Mouse (Mus musculus) left cerebral cortex, adult 2 months (tissue): ENCODE measurements at regions not wholly inside any gene's neighbourhood (a gene's known extent, or its start where the extent isn't known, plus 50 kb on each side); places are given as distances from the start of the nearest gene placed in this dataset.

ENCODE experiments used
- DNase-seq, 2 experiments: peaks; one replicate each; pipeline ENCODE4 v3.0.0; 2021 to 2022; ENCODE audit warnings: low spot score in 2 of 2, mixed read lengths in 1 of 2; ENCODE audit errors: extremely low spot score in 1 of 2
- H3K27ac ChIP-seq: fragments of 200-600 bp; 2 replicates; pipeline ENCODE4 v1.8.1; 2022
- H3K4me3 ChIP-seq: fragments of 200-600 bp; 2 replicates; pipeline ENCODE4 v1.8.1; 2022
- CTCF ChIP-seq: fragments of 200-600 bp; IDR thresholded peaks from 2 replicates; pipeline ENCODE4 v1.8.1; 2022; ENCODE audit warnings: antibody characterized with exemption, mild to moderate bottlenecking, moderate library complexity
- intact Hi-C: fragments of 180-260 bp; cut with DNase I; formaldehyde crosslinking; loops from one replicate; pipeline ENCODE4 v1.15.1; 2025

DNA sequence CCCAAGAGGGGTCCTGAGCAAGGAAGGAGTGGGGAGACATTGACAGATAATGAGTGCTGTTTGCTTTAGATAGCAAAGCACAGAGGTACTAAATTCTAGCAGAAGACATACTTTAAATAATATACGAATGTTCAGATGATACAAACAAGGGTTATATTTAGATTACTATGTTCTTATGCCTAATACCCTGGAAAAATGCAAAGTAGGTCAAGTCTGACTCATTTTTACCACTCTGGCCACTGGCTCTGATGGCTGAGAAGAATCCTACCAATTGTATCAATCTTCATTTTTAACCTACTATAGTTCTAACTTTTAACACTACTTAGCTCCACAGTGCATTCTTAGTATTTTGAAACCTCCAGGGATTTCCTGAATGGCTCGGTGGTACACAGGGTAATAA lies 65.4 kb upstream of the Mphosph6 start:
- DNase-seq, result no peak
- intact Hi-C loops, result loop anchor here (5.0 kb wide), 1 partner anchor 240 kb away; no protein-coding TSS in a partner anchor
- Histone ChIP-seq H3K4me3 (no peak overlapping the region), H3K27ac (no peak overlapping the region)
- TF ChIP-seq CTCF, result no peak

DNA sequence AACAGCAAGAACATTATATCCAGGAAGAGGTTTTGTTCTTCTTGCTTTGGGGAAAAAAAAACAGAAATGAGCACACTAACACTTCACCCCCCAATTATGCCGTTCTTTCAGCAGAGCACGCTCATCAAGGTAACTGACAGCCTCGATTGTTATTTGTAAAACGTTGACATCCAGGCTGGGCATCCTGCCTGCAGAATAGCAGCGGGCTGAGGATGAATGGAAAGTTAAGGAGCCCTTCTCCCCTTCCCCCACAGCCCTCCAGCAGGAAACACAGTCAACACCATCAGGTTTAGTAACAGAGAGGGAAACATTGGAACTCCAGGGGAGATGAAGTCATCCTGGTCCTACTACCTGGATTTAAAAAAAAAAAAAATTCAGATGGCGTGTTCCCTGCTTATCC lies 63.3 kb upstream of the Mphosph6 start:
- DNase-seq, result no peak
- TF ChIP-seq CTCF, result no peak
- H3K27ac ChIP-seq, result no peak overlapping the region
- H3K4me3 ChIP-seq, result no peak overlapping the region
- intact Hi-C loops, result loop anchor here (5.0 kb wide), 1 partner anchor 238 kb away; no protein-coding TSS in a partner anchor

DNA sequence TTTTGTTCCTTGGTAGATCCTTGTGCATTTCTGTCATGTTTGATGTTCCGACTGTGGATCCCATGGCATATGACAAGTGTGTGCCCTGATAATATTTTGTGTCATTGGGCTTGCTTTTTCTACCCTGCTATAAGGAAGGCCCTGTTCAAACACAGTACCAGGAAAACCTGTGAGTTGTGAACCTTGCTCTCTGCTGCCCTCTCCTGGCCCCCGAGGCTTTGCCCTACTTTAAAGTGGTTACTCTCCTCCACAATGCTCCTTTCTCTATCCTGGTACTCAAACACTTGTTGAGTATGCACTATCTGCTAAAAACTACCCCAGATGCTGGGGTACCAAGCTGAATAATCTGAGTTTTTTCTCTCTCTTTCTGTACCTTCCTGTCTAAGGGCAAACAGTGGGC lies 62.1 kb upstream of the Mphosph6 start:
- intact Hi-C loops, result loop anchor here (5.0 kb wide), 2 partner anchors 92 to 217 kb away; no protein-coding TSS in a partner anchor
- peak; percentile 14 to 44 for DNase-seq
- Histone ChIP-seq H3K27ac (no peak overlapping the region), H3K4me3 (no peak overlapping the region)
- peak; percentile 65 for TF ChIP-seq CTCF

- no peak for DNase-seq
- no peak overlapping the region for H3K27ac ChIP-seq
- intact Hi-C loops, result loop anchor here (5.0 kb wide), 2 partner anchors 90 to 215 kb away; no protein-coding TSS in a partner anchor
- H3K4me3 ChIP-seq, result no peak overlapping the region
- TF ChIP-seq CTCF, result peak; percentile 35
Measured at GRCm38 (mm10) chr8:117862318-117862717, 60.6 kb upstream of the Mphosph6 start.

DNA sequence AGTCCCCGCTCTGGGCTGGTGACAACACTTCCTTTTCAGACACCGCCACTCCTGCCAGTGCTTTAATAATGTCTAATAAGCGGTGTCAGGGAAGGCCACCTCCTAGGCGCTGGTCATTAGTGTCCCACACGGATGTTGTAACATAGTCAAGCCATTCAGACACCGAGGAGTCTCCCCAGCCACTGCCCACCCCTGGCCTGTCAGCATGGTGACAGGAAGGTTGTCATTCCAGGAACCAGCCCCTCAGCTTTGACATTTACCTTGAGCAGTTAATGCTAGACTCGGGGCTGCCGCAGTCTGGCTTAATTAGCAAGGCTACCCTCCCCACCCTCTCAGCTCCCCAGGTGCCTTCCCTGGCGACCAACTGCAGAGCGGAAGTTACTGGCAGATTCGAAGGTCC lies 58.0 kb upstream of the Mphosph6 start:
- no peak for TF ChIP-seq CTCF

DNA sequence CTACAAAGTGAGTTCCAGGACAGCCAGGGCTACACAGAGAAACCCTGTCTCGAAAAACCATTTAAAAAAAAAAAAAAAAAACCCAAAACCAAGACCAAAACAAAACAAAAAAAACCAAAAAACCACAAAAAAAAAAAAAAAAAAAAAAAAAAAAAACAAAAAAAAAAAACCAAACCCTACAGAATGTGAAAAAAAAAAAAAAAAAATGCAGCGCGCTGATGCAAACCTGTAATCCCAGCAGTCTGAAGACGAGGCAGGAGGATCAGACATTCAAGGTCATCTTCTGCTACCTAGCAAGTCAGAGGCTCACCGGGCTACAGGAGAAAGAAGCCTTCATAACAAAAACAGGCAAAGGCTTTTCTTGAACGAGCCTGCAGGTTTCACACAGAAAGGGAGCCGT lies 57.4 kb upstream of the Mphosph6 start:
- H3K27ac ChIP-seq, result no peak overlapping the region
- intact Hi-C loops, result no loop called here
- no peak for TF ChIP-seq CTCF
- DNase-seq, result no peak
- no peak overlapping the region for H3K4me3 ChIP-seq

More for the DNA sequence above, 58.0 kb upstream of the Mphosph6 start:
- intact Hi-C loops, result loop anchor here (5.0 kb wide), 2 partner anchors 87 to 212 kb away; no protein-coding TSS in a partner anchor
- DNase-seq, result no peak
- H3K4me3 ChIP-seq, result no peak overlapping the region
- no peak overlapping the region for H3K27ac ChIP-seq

- no peak for DNase-seq
- intact Hi-C loops, result no loop called here
- H3K27ac ChIP-seq, result no peak overlapping the region
- no peak for TF ChIP-seq CTCF
- H3K4me3 ChIP-seq, result no peak overlapping the region
Measured at GRCm38 (mm10) chr8:117856121-117856520, 54.4 kb upstream of the Mphosph6 start.

GRCm38 (mm10) chr8:117854942-117855491 lies 53.3 kb upstream of the Mphosph6 start:
- H3K27ac ChIP-seq, result no peak overlapping the region
- no peak overlapping the region for H3K4me3 ChIP-seq
- DNase-seq, result no peak
- intact Hi-C loops, result no loop called here
- TF ChIP-seq CTCF, result no peak

DNA sequence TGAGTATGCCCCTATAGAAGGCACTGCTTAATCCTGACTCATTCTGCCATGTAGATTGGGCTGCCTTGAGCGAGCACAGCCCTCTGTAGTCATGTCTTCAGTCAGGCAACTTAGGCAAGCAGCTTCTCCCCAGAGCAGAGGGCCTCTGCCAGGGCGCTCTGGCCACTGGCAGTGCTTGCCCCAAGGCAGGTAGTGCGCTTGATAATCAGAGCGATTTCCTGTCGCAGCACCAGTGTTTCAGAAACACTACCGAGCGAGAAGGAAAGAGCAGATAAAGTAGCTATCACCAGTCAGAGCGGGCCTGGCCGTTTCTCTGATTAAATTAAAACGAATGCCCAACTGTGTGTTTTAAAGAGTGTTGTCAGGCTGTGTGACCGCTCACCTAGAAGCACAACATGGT lies 52.6 kb upstream of the Mphosph6 start:
- TF ChIP-seq CTCF, result no peak
- Histone ChIP-seq H3K27ac (no peak overlapping the region), H3K4me3 (no peak overlapping the region)
- no peak for DNase-seq
- intact Hi-C loops, result no loop called here

- no peak for TF ChIP-seq CTCF
- Histone ChIP-seq H3K27ac (no peak overlapping the region), H3K4me3 (no peak overlapping the region)
- no peak for DNase-seq
- intact Hi-C loops, result no loop called here
Measured at GRCm38 (mm10) chr8:117853408-117853807, 51.7 kb upstream of the Mphosph6 start.

- H3K4me3 ChIP-seq, result no peak overlapping the region
- no peak for TF ChIP-seq CTCF
- intact Hi-C loops, result no loop called here
Measured at GRCm38 (mm10) chr8:117852521-117852920, 50.8 kb upstream of the Mphosph6 start.

More at GRCm38 (mm10) chr8:117852521-117852920, 50.8 kb upstream of the Mphosph6 start:
- no peak overlapping the region for H3K27ac ChIP-seq
- DNase-seq, result no peak
